Mouse (Mus musculus) adrenal gland, adult 2 months (tissue): ENCODE results near the gene Serpind1. TPM values are rescaled to one million over a fixed set of nuclear protein-coding genes. Genes with fewer than 3 reads are reported as not detected.

Source experiments
- DNase-seq: peaks from one replicate; pipeline ENCODE4 v3.0.0; 2021
- polyA plus RNA-seq: library from polyadenylated mRNA; depleted of rRNA; stranded (reverse); fragments of >200 nt; gene quantifications from 2 replicates; pipeline ENCODE4 v1.2.3, GENCODE M21; 2012; rRNA removed
- total RNA-seq, 2 experiments: library from RNA; stranded (reverse); gene quantifications; 2 replicates each; pipeline ENCODE4 v1.2.3; 2021

The Serpind1 gene
- total and polyA plus RNA-seq, 3 experiments = 0.24 to 1.2 (median 0.41) TPM

GRCm38 (mm10) chr16:17346766-17347165 lies 15.6 kb downstream of the Serpind1 start:
- no peak for DNase-seq

- no peak for DNase-seq
Observed at GRCm38 (mm10) chr16:17356031-17356430, 24.9 kb downstream of the Serpind1 start.

- no peak for DNase-seq
Observed at GRCm38 (mm10) chr16:17358787-17359186, 27.6 kb downstream of the Serpind1 start.

GRCm38 (mm10) chr16:17382306-17382705 lies 51.1 kb downstream of the Serpind1 start:
- DNase-seq = no peak

- no peak for DNase-seq
Observed at GRCm38 (mm10) chr16:17383594-17384326, 52.6 kb downstream of the Serpind1 start.

GRCm38 (mm10) chr16:17392784-17393183 lies 61.6 kb downstream of the Serpind1 start:
- peak; percentile 28 for DNase-seq

Other genes starting within 250 kb of the Serpind1 start
- 10 to 100 TPM; 80.3 to 98.6 TPM for gene Ppil2, start 220.1 kb upstream of the Serpind1 start, total RNA-seq
- gene Ppil2, start 220.1 kb upstream of the Serpind1 start, polyA plus RNA-seq = 75.6 and 87.1 TPM in 2 replicates
- gene 2610318N02Rik, start 206.2 kb upstream of the Serpind1 start, total RNA-seq = 1 to 10 TPM; 1.2 to 1.9 TPM
- 0.30 and 0.75 TPM in 2 replicates for gene 2610318N02Rik, start 206.2 kb upstream of the Serpind1 start, polyA plus RNA-seq
- 10 to 100 TPM; 33.2 to 42.4 TPM for gene Sdf2l1, start 199.0 kb upstream of the Serpind1 start, total RNA-seq
- 45.0 and 64.6 TPM in 2 replicates for gene Sdf2l1, start 199.0 kb upstream of the Serpind1 start, polyA plus RNA-seq
- 1 to 10 TPM; 4.9 to 6.5 TPM for gene Ydjc, start 186.8 kb upstream of the Serpind1 start, total RNA-seq
- 28.2 and 39.2 TPM in 2 replicates for gene Ydjc, start 186.8 kb upstream of the Serpind1 start, polyA plus RNA-seq
- under 1 TPM; 0.24 to 0.29 TPM for gene Ccdc116, start 184.1 kb upstream of the Serpind1 start, total RNA-seq
- 0.44 and 0.60 TPM in 2 replicates for gene Ccdc116, start 184.1 kb upstream of the Serpind1 start, polyA plus RNA-seq
- 100 to 1,000 TPM; 198 to 273 TPM for gene Ube2l3, start 128.7 kb upstream of the Serpind1 start, total RNA-seq
- 91.0 and 109 TPM in 2 replicates for gene Ube2l3, start 128.7 kb upstream of the Serpind1 start, polyA plus RNA-seq
- under 1 TPM in 1 of 2 experiments, not detected in 1; 0.07 TPM for gene Rimbp3, start 122.8 kb upstream of the Serpind1 start, total RNA-seq
- not detected in 2 replicates for gene Rimbp3, start 122.8 kb upstream of the Serpind1 start, polyA plus RNA-seq
- gene Hic2, start 97.8 kb upstream of the Serpind1 start, total RNA-seq = 1 to 10 TPM; 2.4 to 2.7 TPM
- 2.1 and 2.6 TPM in 2 replicates for gene Hic2, start 97.8 kb upstream of the Serpind1 start, polyA plus RNA-seq
- gene Tmem191c, start 55.3 kb upstream of the Serpind1 start, total RNA-seq = 1 to 10 TPM; 6.8 to 7.9 TPM
- 15.8 and 19.9 TPM in 2 replicates for gene Tmem191c, start 55.3 kb upstream of the Serpind1 start, polyA plus RNA-seq
- gene Snap29, start 74.6 kb downstream of the Serpind1 start, total RNA-seq = 10 to 100 TPM; 23.0 to 37.7 TPM
- 3.4 and 4.8 TPM in 2 replicates for gene Snap29, start 74.6 kb downstream of the Serpind1 start, polyA plus RNA-seq
- 100 to 1,000 TPM in 1 of 2 experiments, 10 to 100 TPM in 1; 84.8 to 119 TPM for gene Pi4ka, start 74.9 kb downstream of the Serpind1 start, total RNA-seq
- gene Pi4ka, start 74.9 kb downstream of the Serpind1 start, polyA plus RNA-seq = 30.4 and 39.6 TPM in 2 replicates
- gene Crkl, start 120.6 kb downstream of the Serpind1 start, total RNA-seq = 10 to 100 TPM; 30.3 to 49.1 TPM
- 60.0 and 83.4 TPM in 2 replicates for gene Crkl, start 120.6 kb downstream of the Serpind1 start, polyA plus RNA-seq
- gene Aifm3, start 158.2 kb downstream of the Serpind1 start, total RNA-seq = 1 to 10 TPM; 6.1 to 9.0 TPM
- gene Aifm3, start 158.2 kb downstream of the Serpind1 start, polyA plus RNA-seq = 10.2 and 13.8 TPM in 2 replicates
- gene Lztr1, start 177.3 kb downstream of the Serpind1 start, total RNA-seq = 10 to 100 TPM; 53.4 to 74.0 TPM
- 231 and 248 TPM in 2 replicates for gene Lztr1, start 177.3 kb downstream of the Serpind1 start, polyA plus RNA-seq
- 10 to 100 TPM; 37.7 to 41.9 TPM for gene Thap7, start 199.8 kb downstream of the Serpind1 start, total RNA-seq
- 137 and 144 TPM in 2 replicates for gene Thap7, start 199.8 kb downstream of the Serpind1 start, polyA plus RNA-seq
- gene Lrrc74b, start 229.9 kb downstream of the Serpind1 start, total RNA-seq = not detected
- not detected in 2 replicates for gene Lrrc74b, start 229.9 kb downstream of the Serpind1 start, polyA plus RNA-seq
- gene P2rx6, start 230.5 kb downstream of the Serpind1 start, total RNA-seq = 1 to 10 TPM; 1.1 to 1.3 TPM
- gene P2rx6, start 230.5 kb downstream of the Serpind1 start, polyA plus RNA-seq = 2.0 and 2.6 TPM in 2 replicates